Mouse (Mus musculus) granulocyte monocyte progenitor cell, adult 5-6 weeks (primary cell): ENCODE results near the gene Glul. TPM values are rescaled to one million over a fixed set of nuclear protein-coding genes. Genes with fewer than 3 reads are reported as not detected.

Source experiments
- total RNA-seq, 2 experiments: library from RNA; stranded (forward) in 1 of 2; stranded (reverse) in 1 of 2; fragments of 200-712, 200-1000 nt in 1 of 2; fragments of >200 nt in 1 of 2; fragmentation: Nextera tagmentation in 1 of 2; gene quantifications; 2 replicates each; pipeline ENCODE4 v1.2.3; 2014 to 2017

Glul gene
- total RNA-seq, 2 experiments from 2014 or later = 59.0 to 60.4 TPM

Other genes starting within 250 kb of the Glul start
- gene Rgs8, start 246.9 kb upstream of the Glul start, total RNA-seq (2014; fragmentation: Nextera tagmentation) = 0.34 and 4.6 TPM in 2 replicates
- 0.47 and 1.3 TPM in 2 replicates for gene Rgs8, start 246.9 kb upstream of the Glul start, total RNA-seq (2017)
- not detected in 2 replicates for gene Rgs16, start 159.6 kb upstream of the Glul start, total RNA-seq (2014; fragmentation: Nextera tagmentation)
- 0.17 TPM in 1 of 2 replicates, not detected in the other for gene Rgs16, start 159.6 kb upstream of the Glul start, total RNA-seq (2017)
- 35.9 and 55.9 TPM in 2 replicates for gene Rnasel, start 150.5 kb upstream of the Glul start, total RNA-seq (2014; fragmentation: Nextera tagmentation)
- gene Rnasel, start 150.5 kb upstream of the Glul start, total RNA-seq (2017) = 52.3 and 72.8 TPM in 2 replicates
- gene Rgsl1, start 55.8 kb upstream of the Glul start, total RNA-seq (2014; fragmentation: Nextera tagmentation) = not detected in 2 replicates
- gene Rgsl1, start 55.8 kb upstream of the Glul start, total RNA-seq (2017) = not detected in 2 replicates
- not detected in 2 replicates for gene Teddm1b, start 25.6 kb upstream of the Glul start, total RNA-seq (2014; fragmentation: Nextera tagmentation)
- gene Teddm1b, start 25.6 kb upstream of the Glul start, total RNA-seq (2017) = not detected in 2 replicates
- not detected in 2 replicates for gene Teddm1a, start 8.2 kb upstream of the Glul start, total RNA-seq (2014; fragmentation: Nextera tagmentation)
- not detected in 2 replicates for gene Teddm1a, start 8.2 kb upstream of the Glul start, total RNA-seq (2017)
- gene Teddm2, start 284 bp downstream of the Glul start, total RNA-seq (2014; fragmentation: Nextera tagmentation) = 0.11 TPM in 1 of 2 replicates, not detected in the other
- not detected in 2 replicates for gene Teddm2, start 284 bp downstream of the Glul start, total RNA-seq (2017)